Mouse (Mus musculus) forebrain, embryonic 13.5 days (tissue): ENCODE data around the gene Rnf145. TPM values are rescaled to one million over a fixed set of nuclear protein-coding genes. Genes with fewer than 3 reads are reported as not detected.
A peak's percentile ranks its signal among the peaks of the same experiment; 100 is the strongest.

Experiments used
- ATAC-seq: fragments of 200-750 bp; cut with Nextera tagmentation; 2 replicates; pipeline ENCODE4 v1.8.0; 2017
- H3K27ac ChIP-seq: fragments of 300-500 bp; sonication (generic); 2 replicates; pipeline ENCODE4 v1.5.1; 2015; ENCODE audit warnings: inconsistent platforms, mild to moderate bottlenecking, moderate library complexity
- H3K27me3 ChIP-seq: fragments of 300-500 bp; sonication (generic); 2 replicates; pipeline ENCODE4 v1.6.1; 2015; ENCODE audit warnings: mild to moderate bottlenecking, inconsistent platforms
- H3K36me3 ChIP-seq: fragments of 300-500 bp; sonication (generic); 2 replicates; pipeline ENCODE4 v1.6.1; 2015; ENCODE audit warnings: mild to moderate bottlenecking, inconsistent platforms; ENCODE audit not compliant: poor library complexity, severe bottlenecking
- H3K4me1 ChIP-seq: fragments of 300-500 bp; sonication (generic); 2 replicates; pipeline ENCODE4 v1.6.1; 2015; ENCODE audit warnings: inconsistent platforms
- H3K4me2 ChIP-seq: fragments of 300-500 bp; sonication (generic); 2 replicates; pipeline ENCODE4 v1.6.1; 2015; ENCODE audit warnings: inconsistent platforms, mild to moderate bottlenecking, moderate library complexity
- H3K4me3 ChIP-seq: fragments of 300-500 bp; sonication (generic); 2 replicates; pipeline ENCODE4 v1.5.1; 2015; ENCODE audit warnings: mild to moderate bottlenecking, inconsistent platforms
- H3K9ac ChIP-seq: fragments of 300-500 bp; sonication (generic); 2 replicates; pipeline ENCODE4 v1.6.1; 2015; ENCODE audit warnings: mild to moderate bottlenecking, inconsistent platforms
- H3K9me3 ChIP-seq: fragments of 300-500 bp; sonication (generic); replicated peaks from 2 replicates; pipeline ENCODE4 v1.6.1; 2016; ENCODE audit warnings: inconsistent platforms
- WGBS: fragments of 180-500 bp; shearing (Covaris S2); methylation state at CpG from one replicate; pipeline ENCODE4 v1.1.7; 2015; 5-methylcytosine and 5-hydroxymethylcytosine counted together
- microRNA-seq: library from miRNA; unstranded; fragments of <30 nt; microRNA quantifications from one replicate; pipeline ENCODE4, GENCODE M21; 2016
- polyA plus RNA-seq: library from polyadenylated mRNA; unstranded; fragments of >200 nt; fragmentation: Nextera tagmentation; extraction: Ambion mirVana; gene quantifications from 2 replicates; pipeline ENCODE4 v1.2.1, GENCODE M21; 2015

The Rnf145 gene
- polyA plus RNA-seq, 1 experiment from 2014 or later = 78.0 TPM

- 6% methylated on average over 14 of the region's 14 CpGs for WGBS
- H3K4me1 ChIP-seq = peaks cover 36% of the 10 kb centered on the region
- no peak overlapping the region for H3K27ac ChIP-seq
- peak overlapping the region; percentile 54 for H3K4me2 ChIP-seq
- peaks cover 73% of the 10 kb centered on the region for H3K27me3 ChIP-seq
- H3K9me3 ChIP-seq = no peaks in the 10 kb centered on the region
- H3K4me3 ChIP-seq = peak overlapping the region; percentile 30
- no peak for ATAC-seq
- no peaks in the 10 kb centered on the region for H3K36me3 ChIP-seq
- 0 out of 2 replicates have a peak overlapping the region, but pooled peaks have one; percentile 26 for H3K9ac ChIP-seq
These were observed 94.8 kb downstream of the Rnf145 start for GRCm38 (mm10) chr11:44613411-44614180.

Small RNA genes within 50 kb of the gene (microRNA-seq; reads per million reads assigned to microRNA genes)
- not detected for gene Gm22121

Other genes with a start within 250 kb of the Rnf145 start
- not detected in 2 replicates for gene Il12b, start 118.9 kb upstream of the Rnf145 start, polyA plus RNA-seq
- gene Ublcp1, start 48.5 kb upstream of the Rnf145 start, polyA plus RNA-seq = 54.1 and 58.8 TPM in 2 replicates
- 30.7 and 36.4 TPM in 2 replicates for gene Ebf1, start 98.4 kb downstream of the Rnf145 start, polyA plus RNA-seq